In the genomic region with DNA sequence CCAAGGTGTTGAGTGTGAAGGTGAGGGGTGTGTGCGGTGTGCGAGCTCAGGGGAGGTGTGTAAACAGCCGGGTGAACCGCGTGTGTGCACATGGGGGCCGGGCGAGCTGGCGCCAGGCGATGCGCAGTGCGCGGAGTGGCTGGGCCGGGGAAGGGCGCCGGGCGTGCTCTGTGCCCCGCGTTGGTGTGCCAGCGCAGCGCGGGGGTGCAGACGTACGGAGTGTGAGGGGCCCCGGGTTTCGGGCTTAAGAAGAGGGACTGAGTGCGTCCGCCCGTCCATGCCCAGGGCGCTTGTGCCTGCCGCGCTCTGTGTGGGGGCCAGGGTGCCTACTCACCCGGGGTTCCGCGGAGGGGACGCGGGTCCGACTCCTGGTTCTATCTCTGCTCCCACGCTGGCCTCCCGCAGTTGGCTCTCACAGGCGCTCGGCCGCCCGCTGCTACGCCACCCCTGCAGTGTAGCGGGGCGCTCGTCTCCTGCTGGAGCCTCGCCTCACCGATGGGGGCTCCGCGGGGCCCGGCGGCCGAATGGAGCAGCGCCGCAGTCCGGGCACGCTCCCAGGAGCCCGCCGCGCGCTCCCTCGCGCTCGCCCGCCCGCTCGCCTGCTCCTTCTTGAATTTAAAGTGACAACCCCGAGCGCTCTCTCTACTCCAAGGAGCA, we compare ENCODE assay signal across 8 mouse cellular contexts. TPM values are rescaled to one million over a fixed set of nuclear protein-coding genes. Genes with fewer than 3 reads are reported as not detected.
DNase-seq lines count a peak whose midpoint lies in the region; ATAC-seq lines count a peak whose summit lies in the region.

No protein-coding gene starts in this region.

- ATAC-seq in heart, embryonic 12.5 days (ENCODE audit: insufficient number of reproducible peaks, low FRiP score): peak; percentile 54
- peak; percentile 72; the same call in 1 of the 2 replicates for ATAC-seq in lung, embryonic 15.5 days (ENCODE audit: borderline replicate concordance, extremely low read depth, low FRiP score, low TSS enrichment)

- no peaks in the 10 kb centered on the region for H3K9me3 ChIP-seq in heart, embryonic 12.5 days (replicated peaks)
- no peaks in the 10 kb centered on the region for H3K9me3 ChIP-seq in lung, embryonic 15.5 days

- peak overlapping the region; percentile 73 for H3K9ac ChIP-seq in heart, embryonic 12.5 days
- peak overlapping the region; percentile 52 for H3K9ac ChIP-seq in lung, embryonic 15.5 days

- H3K4me1 ChIP-seq in heart, embryonic 12.5 days (replicated peaks): peaks cover 17% of the 10 kb centered on the region
- H3K4me1 ChIP-seq in lung, embryonic 15.5 days: peaks cover 18% of the 10 kb centered on the region

- H3K36me3 ChIP-seq in heart, embryonic 12.5 days: no peaks in the 10 kb centered on the region
- H3K36me3 ChIP-seq in lung, embryonic 15.5 days: no peaks in the 10 kb centered on the region

- peak; percentile 60 for DNase-seq in ovary, postnatal 36 days (ENCODE audit: low spot score)
- DNase-seq in ovary, postnatal 14 days (ENCODE audit: low spot score): no peak
- peak; percentile 83 for DNase-seq in cerebellum, postnatal 36 days
- DNase-seq in kidney, postnatal 36 days: peak; percentile 25 to 70
- peak; percentile 72 to 73 for DNase-seq in right cerebral cortex, postnatal 10 days (ENCODE audit: low spot score in 2 of 2)
- DNase-seq in spleen, adult 12 weeks (ENCODE audit: low spot score): no peak

- no peak overlapping the region for H3K27ac ChIP-seq in heart, embryonic 12.5 days (ENCODE audit: poor library complexity, severe bottlenecking)
- H3K27ac ChIP-seq in lung, embryonic 15.5 days: no peak overlapping the region

- peak overlapping the region; percentile 63 for H3K4me3 ChIP-seq in heart, embryonic 12.5 days
- peak overlapping the region; percentile 57 for H3K4me3 ChIP-seq in lung, embryonic 15.5 days

- H3K4me2 ChIP-seq in heart, embryonic 12.5 days: peak overlapping the region; percentile 97
- H3K4me2 ChIP-seq in lung, embryonic 15.5 days: peak overlapping the region; percentile 100

- H3K27me3 ChIP-seq in heart, embryonic 12.5 days (replicated peaks): peaks cover 38% of the 10 kb centered on the region
- peaks cover 28% of the 10 kb centered on the region for H3K27me3 ChIP-seq in lung, embryonic 15.5 days

- 0% methylated on average over 69 of the region's 70 CpGs for WGBS in heart, embryonic 12.5 days
- WGBS in lung, embryonic 15.5 days: under 1% methylated on average over 60 of the region's 70 CpGs

RNA-seq across cellular contexts. Expression of gene Syt12, which starts 0.5 kb away (rescaled TPM):
- 1.3 TPM in 2 replicates for polyA plus RNA-seq in heart, embryonic 12.5 days (2016; fragmentation: Nextera tagmentation; extraction: Ambion mirVana)
- 1.1 and 1.2 TPM in 2 replicates for polyA plus RNA-seq in lung, embryonic 15.5 days (2015; fragmentation: Nextera tagmentation; extraction: Ambion mirVana)

RNA-seq across cellular contexts. Expression of gene 2010003K11Rik, which starts 21.7 kb away (rescaled TPM):
- polyA plus RNA-seq in heart, embryonic 12.5 days (2016; fragmentation: Nextera tagmentation; extraction: Ambion mirVana): not detected in 2 replicates
- not detected in 2 replicates for polyA plus RNA-seq in lung, embryonic 15.5 days (2015; fragmentation: Nextera tagmentation; extraction: Ambion mirVana)

RNA-seq across cellular contexts. Expression of gene Pcx, which starts 33.5 kb away (rescaled TPM):
- 15.9 and 16.6 TPM in 2 replicates for polyA plus RNA-seq in heart, embryonic 12.5 days (2016; fragmentation: Nextera tagmentation; extraction: Ambion mirVana)
- 17.7 and 18.5 TPM in 2 replicates for polyA plus RNA-seq in lung, embryonic 15.5 days (2015; fragmentation: Nextera tagmentation; extraction: Ambion mirVana)

RNA-seq across cellular contexts. Expression of gene Rhod, which starts 37.5 kb away (rescaled TPM):
- polyA plus RNA-seq in heart, embryonic 12.5 days (2016; fragmentation: Nextera tagmentation; extraction: Ambion mirVana): 23.8 and 25.6 TPM in 2 replicates
- polyA plus RNA-seq in lung, embryonic 15.5 days (2015; fragmentation: Nextera tagmentation; extraction: Ambion mirVana): 37.9 and 45.3 TPM in 2 replicates

Comparison
In these comparisons a context has a peak if more than half of its experiments do, and no peak if none do; other contexts are left out.
1. DNase-seq: peak in ovary, postnatal 36 days (single experiment), cerebellum, postnatal 36 days (2 of 2), kidney, postnatal 36 days (2 of 2) and right cerebral cortex, postnatal 10 days (2 of 2); none in ovary, postnatal 14 days (single experiment) and spleen, adult 12 weeks (single experiment).